Mouse (Mus musculus) CD4-positive helper T cell, adult 2 months (primary cell): ENCODE data around the gene Sugct.
"Not testable (repeated sequence)": the region's sequence is repeated elsewhere in the genome, so short reads cannot be mapped to it uniquely, and the experiment has no call there.

ENCODE experiments used
- DNase-seq: peaks from one replicate; pipeline ENCODE4 v3.0.0-alpha.2; 2012; ENCODE audit warnings: low read depth, missing footprints, low spot score

Gene Sugct

GRCm38 (mm10) chr13:17604670-17605069, 90.7 kb downstream of the Sugct start:
- peak; percentile 28 for DNase-seq

GRCm38 (mm10) chr13:17603756-17604155, 91.6 kb downstream of the Sugct start:
- DNase-seq: no peak

- DNase-seq: no peak
These were observed 110.0 kb downstream of the Sugct start for GRCm38 (mm10) chr13:17585267-17585913.

- no peak for DNase-seq
These were observed 110.5 kb downstream of the Sugct start for GRCm38 (mm10) chr13:17584804-17585203.

GRCm38 (mm10) chr13:17581684-17582083, 113.7 kb downstream of the Sugct start:
- DNase-seq: no peak

- no peak for DNase-seq
These were observed 136.0 kb downstream of the Sugct start for GRCm38 (mm10) chr13:17559357-17559756.

- DNase-seq: peak; percentile 23
These were observed 159.0 kb downstream of the Sugct start for GRCm38 (mm10) chr13:17536341-17536740.

GRCm38 (mm10) chr13:17534871-17535270, 160.5 kb downstream of the Sugct start:
- no peak for DNase-seq

GRCm38 (mm10) chr13:17534469-17534868, 160.9 kb downstream of the Sugct start:
- DNase-seq: no peak

- DNase-seq: no peak
These were observed 184.1 kb downstream of the Sugct start for GRCm38 (mm10) chr13:17511184-17511778.

GRCm38 (mm10) chr13:17494936-17495335, 200.4 kb downstream of the Sugct start:
- DNase-seq: no peak

GRCm38 (mm10) chr13:17494056-17494574, 201.2 kb downstream of the Sugct start:
- no peak for DNase-seq

- DNase-seq: not testable (repeated sequence)
These were observed 237.4 kb downstream of the Sugct start for GRCm38 (mm10) chr13:17457981-17458380.

GRCm38 (mm10) chr13:17432139-17432916, 263.0 kb downstream of the Sugct start:
- DNase-seq: peak; percentile 44

GRCm38 (mm10) chr13:17421875-17422274, 273.5 kb downstream of the Sugct start:
- no peak for DNase-seq

- DNase-seq: no peak
These were observed 274.8 kb downstream of the Sugct start for GRCm38 (mm10) chr13:17420557-17420956.

- no peak for DNase-seq
These were observed 352.5 kb downstream of the Sugct start for GRCm38 (mm10) chr13:17342836-17343235.

GRCm38 (mm10) chr13:17335885-17336540, 359.3 kb downstream of the Sugct start:
- no peak for DNase-seq

GRCm38 (mm10) chr13:17326863-17327262, 368.5 kb downstream of the Sugct start:
- no peak for DNase-seq

GRCm38 (mm10) chr13:17301590-17301989, 393.8 kb downstream of the Sugct start:
- no peak for DNase-seq

GRCm38 (mm10) chr13:17297462-17298005, 397.8 kb downstream of the Sugct start:
- DNase-seq: no peak

GRCm38 (mm10) chr13:17296912-17297311, 398.4 kb downstream of the Sugct start:
- DNase-seq: no peak
